Mouse (Mus musculus) C2C12 (cell line): ENCODE measurements around the gene Rce1.

Experiments
- CEBPB ChIP-seq: IDR thresholded peaks from one replicate; pipeline ENCODE4 v1.6.1; 2011; ENCODE audit warnings: low read depth, mild to moderate bottlenecking, control low read depth, moderate library complexity
- CTCF ChIP-seq: IDR thresholded peaks from one replicate; pipeline ENCODE4 v1.5.1; 2011; ENCODE audit not compliant: control insufficient read depth, insufficient read depth, insufficient read length
- FOSL1 ChIP-seq: IDR thresholded peaks from one replicate; pipeline ENCODE4 v1.8.0; 2011; ENCODE audit warnings: mild to moderate bottlenecking, low read length; ENCODE audit not compliant: poor library complexity, insufficient read depth, severe bottlenecking
- MAX ChIP-seq: IDR thresholded peaks from one replicate; pipeline ENCODE4 v1.6.1; 2011; ENCODE audit warnings: mild to moderate bottlenecking, control low read depth
- MYOG ChIP-seq: IDR thresholded peaks from one replicate; pipeline ENCODE4 v1.6.1; 2011; ENCODE audit not compliant: control insufficient read depth, insufficient read length; ENCODE audit errors: extremely low read depth
- USF1 ChIP-seq: IDR thresholded peaks from one replicate; pipeline ENCODE4 v1.6.1; 2011; ENCODE audit warnings: low read depth, mild to moderate bottlenecking, control low read depth, moderate library complexity

DNA sequence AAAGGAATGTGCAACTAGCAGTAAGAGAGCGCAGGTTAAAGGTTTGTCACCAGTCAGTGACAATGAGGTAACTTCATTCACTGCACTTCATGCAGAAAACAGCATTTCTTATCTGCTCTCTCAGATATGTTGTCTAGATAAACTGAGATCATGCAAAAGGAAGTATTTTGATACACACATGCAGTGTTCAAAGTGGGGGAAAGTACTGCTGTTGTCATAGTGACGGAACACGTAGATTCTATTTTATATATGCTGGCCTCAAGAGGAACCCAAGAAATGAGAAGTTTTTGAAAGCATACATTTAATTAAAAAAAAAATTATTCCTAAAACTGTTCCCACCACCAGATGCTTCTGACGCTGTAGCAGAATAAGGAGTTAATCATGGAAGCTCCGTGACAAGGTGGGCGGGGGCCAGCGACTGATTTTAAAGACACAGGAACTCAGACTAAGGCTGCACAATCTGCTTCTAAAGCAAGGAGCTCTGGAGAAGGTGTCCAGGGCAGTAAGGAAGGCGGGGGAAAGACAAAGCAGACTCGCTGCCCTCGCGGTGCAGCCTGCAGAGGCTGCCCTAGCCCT, 21.6 kb upstream of the Rce1 start:
- TF ChIP-seq CTCF, result no peak
- no peak for TF ChIP-seq USF1
- TF ChIP-seq MYOG, result no peak
- no peak for TF ChIP-seq CEBPB
- TF ChIP-seq FOSL1, result no peak
- no peak for TF ChIP-seq MAX
